ENCODE assay signal across 18 mouse cellular contexts in the genomic region with DNA sequence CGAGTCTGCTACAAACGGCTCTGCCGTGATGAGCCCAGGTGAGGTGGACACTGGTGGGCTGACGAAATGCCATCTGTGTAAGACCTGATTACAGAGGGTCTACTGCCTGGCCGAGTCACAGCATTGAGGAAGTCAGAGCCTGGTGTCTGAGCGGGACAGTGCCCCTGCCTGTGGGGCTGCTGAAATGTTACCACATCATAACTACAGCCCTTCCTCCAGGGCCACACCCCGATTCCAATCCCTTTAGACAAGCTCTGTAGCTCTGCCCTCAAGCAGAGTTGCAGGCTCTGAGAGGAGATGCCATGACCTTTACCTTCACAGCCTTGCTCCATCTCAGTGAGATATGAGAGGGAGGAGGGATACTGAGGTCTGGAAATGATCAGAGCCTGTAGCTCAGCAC. TPM values are rescaled to one million over a fixed set of nuclear protein-coding genes. Genes with fewer than 3 reads are reported as not detected.
"Had no signal": no experiment of that assay in that cellular context is flagged by ENCODE, and none has a peak within 500 bp of the region (broad histone marks: within the 10 kb centered on the region; RNA-seq: fewer than 3 reads in every experiment).

No protein-coding gene starts in this region.

- H3K27ac ChIP-seq: layer of hippocampus, adult 2 months; left cerebral cortex, adult 2 months; liver, embryonic 13.5 days; midbrain, embryonic 13.5 days had no signal

- H3K4me2 ChIP-seq: liver, embryonic 13.5 days; midbrain, embryonic 13.5 days had no signal

- H3K9me3 ChIP-seq: liver, embryonic 13.5 days; midbrain, embryonic 13.5 days had no signal

- DNase-seq: kidney, adult 11 months; kidney, postnatal 10 days; kidney, postnatal 4 days; liver; liver, embryonic 13.5 days; lung, adult 18-20 months; lung, postnatal 4 days; right cerebral cortex, adult 18-20 months; right cerebral cortex, postnatal 25 days; thymus, postnatal 4 days had no signal

- ATAC-seq: midbrain, embryonic 13.5 days had no signal

- H3K9ac ChIP-seq: liver, embryonic 13.5 days; midbrain, embryonic 13.5 days had no signal

- H3K4me3 ChIP-seq: layer of hippocampus, adult 2 months; left cerebral cortex, adult 2 months; liver, embryonic 13.5 days; midbrain, embryonic 13.5 days had no signal

- H3K4me1 ChIP-seq: liver, embryonic 13.5 days; midbrain, embryonic 13.5 days had no signal

- H3K27me3 ChIP-seq: liver, embryonic 13.5 days; midbrain, embryonic 13.5 days had no signal

- H3K36me3 ChIP-seq: liver, embryonic 13.5 days; midbrain, embryonic 13.5 days had no signal

RNA-seq across cellular contexts. Expression of a gene that starts 9.8 kb away (rescaled TPM):
- polyA plus RNA-seq: kidney, embryonic 14.5 days; limb, embryonic 11.5 days; liver, embryonic 13.5 days; lung, embryonic 16.5 days; midbrain, embryonic 13.5 days; midbrain, postnatal 0 days; neural tube, embryonic 14.5 days had no signal

RNA-seq across cellular contexts. Expression of a gene that starts 23.4 kb away (rescaled TPM):
- polyA plus RNA-seq: midbrain, embryonic 13.5 days; midbrain, postnatal 0 days had no signal

RNA-seq across cellular contexts. Expression of a gene that starts 49.9 kb away (rescaled TPM):
- polyA plus RNA-seq: midbrain, embryonic 13.5 days; midbrain, postnatal 0 days had no signal
